Mouse (Mus musculus) testis, adult 2 months (tissue): Measurements from ENCODE around the gene Tle6.

Experiments
- CTCF ChIP-seq: fragments of 200-500 bp; IDR thresholded peaks from 2 replicates; pipeline ENCODE4 v1.5.1; 2012; ENCODE audit warnings: low read depth, mild to moderate bottlenecking, inconsistent platforms, low read length, moderate library complexity; ENCODE audit not compliant: control insufficient read depth, insufficient read depth, insufficient replicate concordance
- POLR2A ChIP-seq: fragments of 200-500 bp; IDR thresholded peaks from 2 replicates; pipeline ENCODE4 v1.6.1; 2012; ENCODE audit warnings: low read depth, mild to moderate bottlenecking, inconsistent platforms, low read length, moderate library complexity; ENCODE audit not compliant: control insufficient read depth

DNA sequence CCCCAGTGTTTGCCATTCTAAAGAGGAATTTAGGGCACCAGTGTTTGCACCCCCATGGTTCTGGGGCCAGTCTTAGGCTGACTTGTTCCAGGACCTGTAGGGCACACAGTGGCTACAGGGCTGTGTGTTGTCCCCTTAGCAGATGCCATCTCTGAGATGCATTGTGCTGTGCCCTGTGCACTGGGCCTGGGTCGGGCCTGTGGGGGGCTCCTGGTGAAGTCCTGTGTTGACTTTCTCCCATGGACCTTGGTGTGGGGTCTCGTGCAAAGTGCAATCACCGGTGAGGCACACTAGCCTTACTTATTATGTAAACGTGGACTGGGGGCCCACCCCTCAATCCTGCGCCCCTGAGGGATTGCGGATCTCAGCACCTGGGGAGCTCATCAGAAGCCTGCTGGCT, 38.5 kb downstream of the Tle6 start:
- TF ChIP-seq CTCF, result no peak
- TF ChIP-seq POLR2A, result no peak
